Mouse (Mus musculus): ENCODE data around the gene Nanos2. TPM values are rescaled to one million over a fixed set of nuclear protein-coding genes. Genes with fewer than 3 reads are reported as not detected.

Nanos2 gene
- polyA plus RNA-seq, 2 experiments, result not detected

DNA sequence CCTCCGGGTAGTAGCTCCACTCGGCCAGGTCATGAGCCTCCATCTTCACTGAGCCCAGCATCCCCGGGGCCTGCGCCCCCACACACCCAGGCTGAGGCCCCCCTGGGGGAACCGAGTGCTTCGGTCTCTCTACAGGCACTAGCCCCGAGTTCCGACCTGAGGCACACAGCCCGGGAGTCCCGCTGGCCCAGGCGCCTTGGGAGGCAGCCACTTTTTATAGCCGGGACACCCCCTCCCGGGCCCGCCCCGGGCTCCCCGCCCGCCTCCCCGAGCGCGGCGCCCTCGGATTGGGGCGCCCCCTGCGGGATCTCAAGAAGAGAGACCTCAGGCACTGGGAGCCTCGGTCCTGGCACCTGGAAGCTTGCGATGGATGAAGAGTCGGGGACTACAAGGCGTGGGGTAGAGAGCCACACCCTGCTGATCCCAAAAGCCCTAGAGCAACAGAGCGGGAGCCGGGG lies 36.2 kb downstream of the Nanos2 start, which contains the start of gene Foxa3:
TSS of gene Foxa3 (minus strand) at position 182 of the 458 bp plus-strand sequence.
- H3K36me3 ChIP-seq (replicated peaks; ENCODE audit: control insufficient read depth, insufficient read depth, low read depth), result no peaks in the 10 kb centered on the region
- 4% methylated on average over 30 of the region's 30 CpGs for WGBS (ENCODE audit: insufficient replicate concordance)
- H3K4me2 ChIP-seq (ENCODE audit: low read depth), result peak within 1 kb of the TSS; percentile 77
- no peak within 1 kb of the TSS for H3K27ac ChIP-seq
- peak within 1 kb of the TSS; percentile 74 to 89 for H3K4me3 ChIP-seq (ENCODE audit: insufficient read depth in 1 of 2, low read depth in 2 of 2, low read length in 2 of 2)
- TF ChIP-seq CTCF (IDR thresholded peaks at IDR 0.05; ENCODE audit: low read depth) (peak; percentile 50), EP300 (IDR thresholded peaks at IDR 0.05; ENCODE audit: low read depth) (no peak)
- peaks cover 32% of the 10 kb centered on the region for H3K27me3 ChIP-seq (ENCODE audit: control insufficient read depth, insufficient read depth, low read length)
- peaks cover 11 to 17% of the 10 kb centered on the region in 2 experiments for H3K4me1 ChIP-seq (replicated peaks; ENCODE audit: control insufficient read depth in 2 of 2, insufficient read depth in 2 of 2, low read length in 1 of 2)
- peak within 1 kb of the TSS; percentile 89 for H3K9ac ChIP-seq (replicated peaks)
- DNase-seq (ENCODE audit: low read depth in 3 of 3, low spot score in 3 of 3) (no peak), ATAC-seq (ENCODE audit: insufficient read depth) (peak; percentile 43)
- no peaks in the 10 kb centered on the region for H3K9me3 ChIP-seq (ENCODE audit: control insufficient read depth, low read length)

DNA sequence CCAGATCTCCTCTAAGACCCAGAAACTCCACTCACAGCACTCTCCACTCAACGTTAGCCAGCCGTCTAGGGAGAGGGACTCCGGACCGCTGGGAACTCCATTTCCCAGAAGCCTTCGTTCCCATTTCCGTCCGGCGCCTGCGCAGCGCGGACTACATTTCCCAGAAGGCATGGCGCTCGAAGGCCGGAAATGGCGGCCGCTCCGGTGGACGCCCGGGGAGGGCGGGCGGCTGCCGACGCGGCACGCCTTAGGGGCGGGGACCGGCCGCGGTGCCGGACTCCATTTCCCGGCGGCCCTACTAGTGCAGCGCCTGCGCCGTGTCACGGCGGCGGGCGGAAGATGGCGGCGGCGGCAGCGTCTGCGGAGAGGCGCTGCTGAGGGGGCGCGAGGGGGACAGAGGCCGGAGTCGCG lies 36.9 kb downstream of the Nanos2 start, which contains the start of gene Sympk:
TSS of gene Sympk (plus strand) at position 282 of the 411 bp plus-strand sequence.
- peak; percentile 90 to 93 (median 92) for DNase-seq (ENCODE audit: low read depth in 3 of 3, low spot score in 3 of 3)
- Histone ChIP-seq H3K9ac (replicated peaks) (peak within 1 kb of the TSS; percentile 89), H3K4me3 (ENCODE audit: insufficient read depth in 1 of 2, low read depth in 2 of 2, low read length in 2 of 2) (peak within 1 kb of the TSS; percentile 74 to 89), H3K4me2 (ENCODE audit: low read depth) (peak within 1 kb of the TSS; percentile 77), H3K27me3 (ENCODE audit: control insufficient read depth, insufficient read depth, low read length) (peaks cover 32% of the 10 kb centered on the region), H3K4me1 (replicated peaks; ENCODE audit: control insufficient read depth in 2 of 2, insufficient read depth in 2 of 2, low read length in 1 of 2) (peaks cover 11 to 17% of the 10 kb centered on the region in 2 experiments), H3K9me3 (ENCODE audit: control insufficient read depth, low read length) (no peaks in the 10 kb centered on the region), H3K27ac (peak within 1 kb of the TSS; percentile 2; the same call in 1 of the 2 replicates), H3K36me3 (replicated peaks; ENCODE audit: control insufficient read depth, insufficient read depth, low read depth) (peaks cover 3% of the 10 kb centered on the region)
- ATAC-seq (ENCODE audit: insufficient read depth), result peak; percentile 92
- under 1% methylated on average over 50 of the region's 50 CpGs for WGBS (ENCODE audit: insufficient replicate concordance)
- TF ChIP-seq CTCF (IDR thresholded peaks at IDR 0.05; ENCODE audit: low read depth) (no peak), EP300 (IDR thresholded peaks at IDR 0.05; ENCODE audit: low read depth) (no peak)

DNA sequence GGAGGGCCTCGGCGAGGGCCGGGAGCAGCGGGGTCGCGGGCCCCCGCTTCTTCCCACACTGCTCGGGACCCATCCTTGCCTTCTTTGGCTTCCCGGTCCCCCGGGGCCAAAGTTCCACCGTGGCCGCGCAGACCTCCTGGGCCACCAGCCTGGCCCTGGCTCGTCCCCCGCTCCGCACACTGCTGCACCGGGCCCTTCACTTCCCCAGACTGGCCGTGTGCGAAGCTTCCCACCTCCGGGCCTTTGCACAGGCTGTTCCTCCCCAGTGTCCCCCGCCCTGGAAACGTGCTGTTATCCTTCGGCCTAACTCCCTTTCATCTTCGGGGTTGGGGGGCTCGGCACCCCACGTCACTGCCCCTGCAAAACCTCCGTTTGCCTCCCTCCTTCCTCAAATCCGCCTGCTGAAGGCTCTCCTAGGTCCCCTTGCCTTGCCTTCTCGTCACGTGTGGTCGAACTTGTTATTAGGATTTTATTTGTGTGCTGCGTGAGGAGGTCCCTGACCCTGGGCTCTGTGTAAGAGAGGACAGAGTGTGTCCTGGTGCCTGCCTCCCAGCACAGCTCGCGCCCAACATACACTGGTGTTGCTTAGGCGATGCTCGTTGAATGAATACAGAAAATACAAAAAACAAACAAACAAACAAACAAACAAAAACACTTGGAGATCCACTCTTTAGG lies 37.5 kb downstream of the Nanos2 start:
- TF ChIP-seq EP300 (IDR thresholded peaks at IDR 0.05; ENCODE audit: low read depth), result no peak
- TF ChIP-seq CTCF (IDR thresholded peaks at IDR 0.05; ENCODE audit: low read depth), result no peak

DNA sequence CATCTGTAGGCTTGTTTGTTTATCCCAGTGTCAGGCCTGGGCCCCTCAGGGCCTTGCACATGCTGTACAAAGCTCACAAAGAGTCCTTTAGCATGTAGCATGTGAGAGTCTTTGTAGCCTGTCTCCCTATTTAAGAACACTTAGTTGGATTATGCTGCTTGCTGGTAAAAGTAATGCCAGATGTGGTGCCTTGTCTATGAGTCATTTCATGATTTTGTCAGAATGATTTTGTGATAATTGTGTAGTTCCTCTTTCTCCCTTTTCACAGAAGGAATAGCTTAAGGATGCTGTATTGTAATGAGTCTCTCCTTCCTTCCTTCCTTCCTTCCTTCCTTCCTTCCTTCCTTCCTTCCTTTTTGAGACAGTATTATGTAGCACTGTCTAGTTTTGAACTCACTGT lies 40.9 kb downstream of the Nanos2 start:
- H3K9me3 ChIP-seq (ENCODE audit: control insufficient read depth, low read length), result no peaks in the 10 kb centered on the region
- ATAC-seq (ENCODE audit: insufficient read depth) (no peak), DNase-seq (ENCODE audit: low read depth in 3 of 3, low spot score in 3 of 3) (no peak)
- peaks cover 11 to 17% of the 10 kb centered on the region in 2 experiments for H3K4me1 ChIP-seq (replicated peaks; ENCODE audit: control insufficient read depth in 2 of 2, insufficient read depth in 2 of 2, low read length in 1 of 2)
- no peak overlapping the region for H3K27ac ChIP-seq
- H3K4me3 ChIP-seq (ENCODE audit: insufficient read depth in 1 of 2, low read depth in 2 of 2, low read length in 2 of 2), result no peak overlapping the region
- H3K36me3 ChIP-seq (replicated peaks; ENCODE audit: control insufficient read depth, insufficient read depth, low read depth), result peaks cover 33% of the 10 kb centered on the region
- H3K27me3 ChIP-seq (ENCODE audit: control insufficient read depth, insufficient read depth, low read length), result peaks cover 8% of the 10 kb centered on the region
- TF ChIP-seq EP300 (IDR thresholded peaks at IDR 0.05; ENCODE audit: low read depth) (no peak), CTCF (IDR thresholded peaks at IDR 0.05; ENCODE audit: low read depth) (no peak)
- H3K4me2 ChIP-seq (ENCODE audit: low read depth), result no peak overlapping the region
- no peak overlapping the region for H3K9ac ChIP-seq (replicated peaks)

More for the DNA sequence above, 37.5 kb downstream of the Nanos2 start:
- Histone ChIP-seq H3K4me3 (ENCODE audit: insufficient read depth in 1 of 2, low read depth in 2 of 2, low read length in 2 of 2) (peak overlapping the region; percentile 74 to 89), H3K27me3 (ENCODE audit: control insufficient read depth, insufficient read depth, low read length) (peaks cover 32% of the 10 kb centered on the region), H3K27ac (peak overlapping the region; percentile 2; the same call in 1 of the 2 replicates), H3K4me2 (ENCODE audit: low read depth) (peak overlapping the region; percentile 77), H3K9me3 (ENCODE audit: control insufficient read depth, low read length) (no peaks in the 10 kb centered on the region), H3K36me3 (replicated peaks; ENCODE audit: control insufficient read depth, insufficient read depth, low read depth) (peaks cover 9% of the 10 kb centered on the region), H3K4me1 (replicated peaks; ENCODE audit: control insufficient read depth in 2 of 2, insufficient read depth in 2 of 2, low read length in 1 of 2) (peaks cover 11 to 17% of the 10 kb centered on the region in 2 experiments), H3K9ac (replicated peaks) (peak overlapping the region; percentile 89)
- under 1% methylated on average over 33 of the region's 36 CpGs for WGBS (ENCODE audit: insufficient replicate concordance)
- ATAC-seq (ENCODE audit: insufficient read depth) (peak; percentile 57), DNase-seq (ENCODE audit: low read depth in 3 of 3, low spot score in 3 of 3) (no peak)

DNA sequence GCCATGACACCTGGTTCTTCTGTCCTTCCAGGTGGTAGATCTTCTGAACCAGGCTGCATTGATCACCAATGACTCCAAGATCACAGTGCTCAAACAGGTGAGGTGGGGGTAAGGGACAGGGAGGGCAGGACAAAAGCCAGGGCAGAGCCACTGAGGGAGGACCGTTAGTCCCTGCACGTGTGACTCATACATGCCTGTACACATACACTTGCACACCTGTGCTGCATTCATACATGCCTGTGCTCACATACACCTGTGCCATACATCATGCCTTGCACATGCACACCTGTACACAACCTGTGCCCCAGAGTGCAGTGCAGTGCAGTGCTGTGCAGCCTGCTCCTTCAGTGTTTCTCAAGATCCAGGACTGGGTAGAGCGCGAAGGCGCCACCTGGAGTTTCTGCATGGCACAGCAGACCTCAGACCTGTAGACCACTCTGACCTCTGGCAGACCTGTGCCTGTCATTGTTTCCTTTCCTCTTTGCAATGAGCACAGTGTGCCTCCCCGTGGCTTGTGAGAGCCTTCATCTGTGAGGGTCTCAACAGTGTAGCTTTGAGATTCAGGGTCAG lies 42.0 kb downstream of the Nanos2 start:
- peaks cover 33% of the 10 kb centered on the region for H3K36me3 ChIP-seq (replicated peaks; ENCODE audit: control insufficient read depth, insufficient read depth, low read depth)
- no peak overlapping the region for H3K4me2 ChIP-seq (ENCODE audit: low read depth)
- no peak overlapping the region for H3K9ac ChIP-seq (replicated peaks)
- ATAC-seq (ENCODE audit: insufficient read depth) (no peak), DNase-seq (ENCODE audit: low read depth in 3 of 3, low spot score in 3 of 3) (no peak)
- H3K27ac ChIP-seq, result no peak overlapping the region
- no peaks in the 10 kb centered on the region for H3K27me3 ChIP-seq (ENCODE audit: control insufficient read depth, insufficient read depth, low read length)
- no peaks in the 10 kb centered on the region for H3K9me3 ChIP-seq (ENCODE audit: control insufficient read depth, low read length)
- H3K4me3 ChIP-seq (ENCODE audit: insufficient read depth in 1 of 2, low read depth in 2 of 2, low read length in 2 of 2), result no peak overlapping the region
- H3K4me1 ChIP-seq (replicated peaks; ENCODE audit: control insufficient read depth in 2 of 2, insufficient read depth in 2 of 2, low read length in 1 of 2), result peaks cover 7 to 12% of the 10 kb centered on the region in 2 experiments
- WGBS (ENCODE audit: insufficient replicate concordance), result 58% methylated on average over 6 of the region's 6 CpGs
- TF ChIP-seq EP300 (IDR thresholded peaks at IDR 0.05; ENCODE audit: low read depth), result no peak
- TF ChIP-seq CTCF (IDR thresholded peaks at IDR 0.05; ENCODE audit: low read depth), result peak; percentile 87
